Mouse (Mus musculus) intestine, embryonic 14.5 days (tissue): Measurements from ENCODE around the gene Fbf1. TPM values are rescaled to one million over a fixed set of nuclear protein-coding genes. Genes with fewer than 3 reads are reported as not detected.

Source experiments
- ATAC-seq: fragments of 200-750 bp; cut with Nextera tagmentation; replicated peaks from 2 replicates; pipeline ENCODE4 v1.8.0; 2017; ENCODE audit warnings: low read depth, moderate number of reproducible peaks, moderate TSS enrichment, moderate library complexity; ENCODE audit not compliant: low FRiP score, low TSS enrichment
- DNase-seq: peaks from one replicate; pipeline ENCODE4 v3.0.0-alpha.2; 2018; ENCODE audit warnings: low spot score
- H3K27ac ChIP-seq: fragments of 300-500 bp; sonication (generic); 2 replicates; pipeline ENCODE4 v1.5.1; 2014; ENCODE audit warnings: low read depth, mild to moderate bottlenecking, control low read depth
- H3K27me3 ChIP-seq: fragments of 300-500 bp; sonication (generic); replicated peaks from 2 replicates; pipeline ENCODE4 v1.6.1; 2014; ENCODE audit warnings: low read length, control low read depth; ENCODE audit not compliant: control insufficient read depth, insufficient read depth
- H3K36me3 ChIP-seq: fragments of 300-500 bp; sonication (generic); 2 replicates; pipeline ENCODE4 v1.6.1; 2014; ENCODE audit warnings: low read length, control low read depth; ENCODE audit not compliant: control insufficient read depth, insufficient read depth
- H3K4me1 ChIP-seq: fragments of 300-500 bp; sonication (generic); replicated peaks from 2 replicates; pipeline ENCODE4 v1.6.1; 2014; ENCODE audit warnings: low read length, control low read depth, mixed read lengths; ENCODE audit not compliant: control insufficient read depth, insufficient read depth
- H3K4me2 ChIP-seq: fragments of 300-500 bp; sonication (generic); 2 replicates; pipeline ENCODE4 v1.6.1; 2014; ENCODE audit warnings: low read length
- H3K4me3 ChIP-seq: fragments of 300-500 bp; sonication (generic); 2 replicates; pipeline ENCODE4 v1.5.1; 2014; ENCODE audit warnings: low read depth, low read length, control low read depth, mixed read lengths
- H3K9ac ChIP-seq: fragments of 300-500 bp; sonication (generic); 2 replicates; pipeline ENCODE4 v1.6.1; 2014; ENCODE audit warnings: mild to moderate bottlenecking, low read length
- H3K9me3 ChIP-seq: fragments of 300-500 bp; sonication (generic); 2 replicates; pipeline ENCODE4 v1.6.1; 2016; ENCODE audit warnings: low read length, control low read depth; ENCODE audit not compliant: control insufficient read depth
- WGBS: fragments of 180-500 bp; shearing (Covaris S2); extraction: QIAGEN DNeasy Blood & Tissue Kit; methylation state at CpG from one replicate; pipeline ENCODE4 v1.1.7; 2014; 5-methylcytosine and 5-hydroxymethylcytosine counted together
- polyA plus RNA-seq: library from polyadenylated mRNA; unstranded; fragments of >200 nt; fragmentation: Nextera tagmentation; extraction: Ambion mirVana; gene quantifications from 2 replicates; pipeline ENCODE4 v1.2.1, GENCODE M21; 2014

The Fbf1 gene
- polyA plus RNA-seq, 1 experiment from 2014 or later = 22.8 TPM

- peaks cover 35% of the 10 kb centered on the region for H3K36me3 ChIP-seq
- no peaks in the 10 kb centered on the region for H3K27me3 ChIP-seq
- no peak overlapping the region for H3K27ac ChIP-seq
These were observed 34.5 kb downstream of the Fbf1 start for GRCm38 (mm10) chr11:116133497-116133896.

GRCm38 (mm10) chr11:116132366-116133333 is 35.3 kb downstream of the Fbf1 start:
- H3K27me3 ChIP-seq = no peaks in the 10 kb centered on the region
- H3K4me1 ChIP-seq = peaks cover 14% of the 10 kb centered on the region
- ATAC-seq = no peak
- no peaks in the 10 kb centered on the region for H3K9me3 ChIP-seq
- no peak overlapping the region for H3K4me3 ChIP-seq
- no peak overlapping the region for H3K27ac ChIP-seq
- H3K9ac ChIP-seq = no peak overlapping the region
- DNase-seq = no peak
- H3K4me2 ChIP-seq = no peak overlapping the region
- H3K36me3 ChIP-seq = peaks cover 35% of the 10 kb centered on the region
- 80% methylated on average over 16 of the region's 16 CpGs for WGBS

More at GRCm38 (mm10) chr11:116133497-116133896, 34.5 kb downstream of the Fbf1 start:
- no peaks in the 10 kb centered on the region for H3K9me3 ChIP-seq
- H3K4me1 ChIP-seq = peaks cover 15% of the 10 kb centered on the region
- H3K4me2 ChIP-seq = no peak overlapping the region
- WGBS = 77% methylated on average over 5 of the region's 5 CpGs
- no peak overlapping the region for H3K4me3 ChIP-seq
- DNase-seq (no peak), ATAC-seq (no peak)
- H3K9ac ChIP-seq = no peak overlapping the region

GRCm38 (mm10) chr11:116131349-116132170 is 36.4 kb downstream of the Fbf1 start:
- ATAC-seq (no peak), DNase-seq (peak; percentile 67)
- 78% methylated on average over 15 of the region's 15 CpGs for WGBS
- H3K27ac ChIP-seq = peak overlapping the region; percentile 84
- no peaks in the 10 kb centered on the region for H3K9me3 ChIP-seq
- H3K36me3 ChIP-seq = peaks cover 37% of the 10 kb centered on the region
- peak overlapping the region; percentile 43; the same call in 1 of the 2 replicates for H3K4me3 ChIP-seq
- peak overlapping the region; percentile 50 for H3K4me2 ChIP-seq
- H3K9ac ChIP-seq = peak overlapping the region; percentile 67
- peaks cover 18% of the 10 kb centered on the region for H3K4me1 ChIP-seq
- no peaks in the 10 kb centered on the region for H3K27me3 ChIP-seq

GRCm38 (mm10) chr11:116130488-116131205 is 37.3 kb downstream of the Fbf1 start, which contains the start of gene Trim65:
Gene Trim65, minus strand, starts transcription at chr11:116131128.
- peak; percentile 82 for ATAC-seq
- WGBS = under 1% methylated on average over 69 of the region's 69 CpGs
- H3K4me1 ChIP-seq = peaks cover 18% of the 10 kb centered on the region
- H3K36me3 ChIP-seq = peaks cover 43% of the 10 kb centered on the region
- peak within 1 kb of the TSS; percentile 84 for H3K27ac ChIP-seq
- peak within 1 kb of the TSS; percentile 67 for H3K9ac ChIP-seq
- peak within 1 kb of the TSS; percentile 50 for H3K4me2 ChIP-seq
- no peaks in the 10 kb centered on the region for H3K9me3 ChIP-seq
- no peaks in the 10 kb centered on the region for H3K27me3 ChIP-seq
- H3K4me3 ChIP-seq = peak within 1 kb of the TSS; percentile 43
- DNase-seq = peak; percentile 93

GRCm38 (mm10) chr11:116129993-116130487 is 37.9 kb downstream of the Fbf1 start:
- DNase-seq (no peak), ATAC-seq (peak; percentile 24; the same call in 1 of the 2 replicates)
- H3K36me3 ChIP-seq = peaks cover 46% of the 10 kb centered on the region
- H3K9me3 ChIP-seq = no peaks in the 10 kb centered on the region
- no peaks in the 10 kb centered on the region for H3K27me3 ChIP-seq
- H3K4me1 ChIP-seq = peaks cover 18% of the 10 kb centered on the region
- H3K4me2 ChIP-seq = peak overlapping the region; percentile 50
- peak overlapping the region; percentile 84 for H3K27ac ChIP-seq
- peak overlapping the region; percentile 43 for H3K4me3 ChIP-seq
- 42% methylated on average over 8 of the region's 8 CpGs for WGBS
- H3K9ac ChIP-seq = peak overlapping the region; percentile 67

GRCm38 (mm10) chr11:116129091-116129790 is 38.7 kb downstream of the Fbf1 start:
- Histone ChIP-seq H3K27ac (no peak overlapping the region), H3K27me3 (no peaks in the 10 kb centered on the region), H3K9ac (peak overlapping the region; percentile 67; the same call in 1 of the 2 replicates), H3K4me3 (peak overlapping the region; percentile 43; the same call in 1 of the 2 replicates), H3K4me1 (peaks cover 18% of the 10 kb centered on the region), H3K36me3 (peaks cover 38% of the 10 kb centered on the region), H3K4me2 (peak overlapping the region; percentile 50), H3K9me3 (no peaks in the 10 kb centered on the region)
- no peak for DNase-seq
- ATAC-seq = no peak
- 86% methylated on average over 9 of the region's 9 CpGs for WGBS

- Histone ChIP-seq H3K4me2 (peak overlapping the region; percentile 30; the same call in 1 of the 2 replicates), H3K9me3 (no peaks in the 10 kb centered on the region), H3K4me3 (no peak overlapping the region), H3K9ac (no peak overlapping the region), H3K4me1 (peaks cover 18% of the 10 kb centered on the region), H3K27me3 (no peaks in the 10 kb centered on the region), H3K27ac (no peak overlapping the region), H3K36me3 (peaks cover 30% of the 10 kb centered on the region)
- ATAC-seq (no peak), DNase-seq (no peak)
- WGBS = 66% methylated on average over 9 of the region's 9 CpGs
These were observed 40.0 kb downstream of the Fbf1 start for GRCm38 (mm10) chr11:116127986-116128385.
